Mouse (Mus musculus) CH12.LX (cell line): ENCODE measurements at regions not wholly inside any gene's neighbourhood (a gene's known extent, or its start where the extent isn't known, plus 50 kb on each side); places are given as distances from the start of the nearest gene placed in this dataset.
A peak's percentile ranks its signal among the peaks of the same experiment; 100 is the strongest.
"Not testable (repeated sequence)": the region's sequence is repeated elsewhere in the genome, so short reads cannot be mapped to it uniquely, and the experiment has no call there.

Experiments
- DNase-seq: peaks from one replicate; pipeline ENCODE4 v3.0.0-alpha.2; 2013; ENCODE audit errors: extremely low read depth
- H3K27ac ChIP-seq: 2 replicates; pipeline ENCODE4 v1.5.1; 2012; ENCODE audit warnings: low read depth, mild to moderate bottlenecking, control low read depth, moderate library complexity; ENCODE audit not compliant: insufficient read depth
- H3K27me3 ChIP-seq: replicated peaks from 2 replicates; pipeline ENCODE3; 2012; ENCODE audit warnings: inconsistent platforms
- H3K36me3 ChIP-seq, 2 experiments: replicated peaks in 1 of 2; 2 replicates each; pipeline versions ENCODE3 to v1.6.1; 2012; ENCODE audit warnings: inconsistent platforms in 1 of 2, low read length in 1 of 2, mild to moderate bottlenecking in 1 of 2, mixed read lengths in 1 of 2, moderate library complexity in 1 of 2; ENCODE audit not compliant: control insufficient read depth in 1 of 2, insufficient read depth in 1 of 2
- H3K4me1 ChIP-seq, 2 experiments: 2 replicates each; pipeline ENCODE4 v1.6.1; 2012; ENCODE audit warnings: inconsistent platforms in 1 of 2, moderate library complexity in 1 of 2; ENCODE audit not compliant: insufficient read depth in 2 of 2, control insufficient read depth in 1 of 2
- H3K4me2 ChIP-seq: 2 replicates; pipeline ENCODE4 v1.6.1; 2012; ENCODE audit warnings: low read depth, mild to moderate bottlenecking, control low read depth; ENCODE audit not compliant: poor library complexity, insufficient read depth, severe bottlenecking
- H3K4me3 ChIP-seq, 3 experiments: fragments of 150-350 bp in 1 of 3; sonication (generic) in 1 of 3; replicated peaks in 1 of 3; 2 replicates each; pipeline versions ENCODE3 to v1.5.1; 2011 to 2012; ENCODE audit warnings: low read depth in 2 of 3, low read length in 2 of 3, mild to moderate bottlenecking in 2 of 3, moderate library complexity in 2 of 3, control low read depth in 1 of 3, improper control_type of control experiment in 1 of 3, inconsistent platforms in 1 of 3, mixed read lengths in 1 of 3; ENCODE audit not compliant: poor library complexity in 1 of 3
- H3K79me2 ChIP-seq: replicated peaks from 2 replicates; pipeline ENCODE4 v1.6.1; 2012; ENCODE audit warnings: mild to moderate bottlenecking, moderate library complexity; ENCODE audit not compliant: control insufficient read depth, poor library complexity, insufficient read depth, severe bottlenecking; ENCODE audit errors: extremely low read depth
- H3K9ac ChIP-seq: 2 replicates; pipeline ENCODE4 v1.6.1; 2012; ENCODE audit warnings: low read depth, mild to moderate bottlenecking, control low read depth, moderate library complexity; ENCODE audit not compliant: insufficient read depth
- H3K9me3 ChIP-seq: replicated peaks from 2 replicates; pipeline ENCODE3; 2012; ENCODE audit warnings: low read length, inconsistent platforms, mixed read lengths
- CHD1 ChIP-seq: IDR thresholded peaks from 2 replicates; pipeline ENCODE4 v1.6.1; 2012; ENCODE audit warnings: low read depth, low read length, improper control_type of control experiment, inconsistent platforms
- CHD2 ChIP-seq: IDR thresholded peaks from 2 replicates; pipeline ENCODE4 v1.6.1; 2011; ENCODE audit warnings: low read length, improper control_type of control experiment
- CTCF ChIP-seq, 2 experiments: IDR thresholded peaks in 1 of 2; conservative IDR thresholded peaks in 1 of 2; 2 replicates each; pipeline ENCODE4 v1.5.1; 2011 to 2012; ENCODE audit warnings: low read depth in 2 of 2, low read length in 2 of 2, improper control_type of control experiment in 1 of 2, inconsistent platforms in 1 of 2, mild to moderate bottlenecking in 1 of 2, moderate library complexity in 1 of 2
- E2F4 ChIP-seq: IDR thresholded peaks from 2 replicates; pipeline ENCODE4 v1.6.1; 2011; ENCODE audit warnings: low read depth, low read length, improper control_type of control experiment; ENCODE audit not compliant: insufficient replicate concordance
- ELF1 ChIP-seq: IDR thresholded peaks from 2 replicates; pipeline ENCODE4 v1.6.1; 2014; ENCODE audit warnings: low read depth, mild to moderate bottlenecking, inconsistent platforms, low read length, improper control_type of control experiment
- EP300 ChIP-seq: IDR thresholded peaks from 2 replicates; pipeline ENCODE4 v1.6.1; 2011; ENCODE audit warnings: low read length, improper control_type of control experiment
- ETS1 ChIP-seq: conservative IDR thresholded peaks from 2 replicates; pipeline ENCODE4 v1.6.1; 2012; ENCODE audit warnings: low read depth, mild to moderate bottlenecking, inconsistent platforms, low read length, improper control_type of control experiment, moderate library complexity
- GABPA ChIP-seq: IDR thresholded peaks from 2 replicates; pipeline ENCODE4 v1.6.1; 2012; ENCODE audit warnings: low read depth, low read length, improper control_type of control experiment, inconsistent platforms; ENCODE audit not compliant: insufficient replicate concordance
- HCFC1 ChIP-seq: IDR thresholded peaks from 2 replicates; pipeline ENCODE4 v1.6.1; 2012; ENCODE audit warnings: low read depth, mild to moderate bottlenecking, inconsistent platforms, low read length, improper control_type of control experiment
- IRF4 ChIP-seq: IDR thresholded peaks from 2 replicates; pipeline ENCODE4 v1.6.1; 2014; ENCODE audit warnings: low read depth, mild to moderate bottlenecking, inconsistent platforms, low read length, improper control_type of control experiment
- MEF2A ChIP-seq: IDR thresholded peaks from 2 replicates; pipeline ENCODE4 v1.6.1; 2014; ENCODE audit warnings: low read depth, mild to moderate bottlenecking, inconsistent platforms, low read length, improper control_type of control experiment, borderline replicate concordance
- MXI1 ChIP-seq: IDR thresholded peaks from 2 replicates; pipeline ENCODE4 v1.6.1; 2011; ENCODE audit warnings: mild to moderate bottlenecking, low read depth, low read length, improper control_type of control experiment
- MYC ChIP-seq: IDR thresholded peaks from 2 replicates; pipeline ENCODE4 v1.6.1; 2011; ENCODE audit warnings: low read depth, mild to moderate bottlenecking, improper control_type of control experiment, low read length
- NELFE ChIP-seq: IDR thresholded peaks from 2 replicates; pipeline ENCODE4 v1.6.1; 2011; ENCODE audit warnings: low read depth, low read length, improper control_type of control experiment
- NRF1 ChIP-seq: IDR thresholded peaks from 2 replicates; pipeline ENCODE4 v1.6.1; 2014; ENCODE audit warnings: low read depth, mild to moderate bottlenecking, inconsistent platforms, low read length, improper control_type of control experiment, moderate library complexity
- POLR2A ChIP-seq: IDR thresholded peaks from 2 replicates; pipeline ENCODE4 v1.6.1; 2011; ENCODE audit warnings: low read depth, mild to moderate bottlenecking, improper control_type of control experiment, low read length
- RAD21 ChIP-seq: IDR thresholded peaks from 2 replicates; pipeline ENCODE4 v1.6.1; 2011; ENCODE audit warnings: low read depth, mild to moderate bottlenecking, low read length, improper control_type of control experiment, moderate library complexity
- SIN3A ChIP-seq: IDR thresholded peaks from 2 replicates; pipeline ENCODE4 v1.6.1; 2012; ENCODE audit warnings: low read length, improper control_type of control experiment, inconsistent platforms
- TBP ChIP-seq: conservative IDR thresholded peaks from 2 replicates; pipeline ENCODE4 v1.6.1; 2011; ENCODE audit warnings: low read depth, low read length, improper control_type of control experiment
- TCF12 ChIP-seq: IDR thresholded peaks from 2 replicates; pipeline ENCODE4 v1.6.1; 2014; ENCODE audit warnings: low read depth, mild to moderate bottlenecking, inconsistent platforms, low read length, improper control_type of control experiment
- ZC3H11A ChIP-seq: IDR thresholded peaks from 2 replicates; pipeline ENCODE4 v1.6.1; 2012; ENCODE audit warnings: low read depth, mild to moderate bottlenecking, inconsistent platforms, low read length, improper control_type of control experiment
- ZMIZ1 ChIP-seq: IDR thresholded peaks from 2 replicates; pipeline ENCODE4 v1.6.1; 2012; ENCODE audit warnings: low read depth, mild to moderate bottlenecking, inconsistent platforms, low read length, improper control_type of control experiment
- ZNF384 ChIP-seq: IDR thresholded peaks from 2 replicates; pipeline ENCODE4 v1.6.1; 2012; ENCODE audit warnings: low read depth, low read length, improper control_type of control experiment, inconsistent platforms
- dilution Hi-C: fragments of 300-500 bp; cut with MboI; formaldehyde crosslinking; loops from 2 replicates; pipeline ENCODE4 v1.14.3; 2020; ENCODE audit warnings: low sequenced_read_pairs; ENCODE audit not compliant: extremely low pct_unique_long_range_greater_than_20kb, extremely low pct_ligation_motif_present
- in situ Hi-C: fragments of 300-500 bp; cut with MboI; formaldehyde crosslinking; loops from 3 replicates; pipeline ENCODE4 v1.14.3; 2019; ENCODE audit warnings: low sequenced_read_pairs, low pct_ligation_motif_present, low pct_unique_long_range_greater_than_20kb, mixed read lengths

DNA sequence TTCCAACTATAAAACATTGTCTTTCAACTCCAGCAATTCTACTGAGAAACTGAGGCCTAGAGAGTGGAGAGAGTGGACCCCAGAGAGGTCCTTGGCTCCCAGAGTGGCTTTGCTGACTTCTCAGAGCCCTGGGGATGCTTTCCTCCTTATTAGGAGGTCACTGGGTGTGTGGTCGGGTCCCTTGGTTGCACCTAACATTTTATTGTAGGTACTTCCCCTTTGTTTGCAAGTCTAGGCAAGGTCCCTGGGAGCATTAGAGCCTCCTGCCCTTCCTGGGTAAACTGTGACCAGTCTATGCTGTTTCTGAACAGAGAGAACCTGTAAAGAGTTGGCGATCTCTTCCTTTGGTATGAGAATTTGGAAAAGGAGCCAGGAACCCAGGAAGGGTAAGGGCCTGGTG is 110.5 kb downstream of the Fam43a start:
- in situ Hi-C loops: no loop called here
- Histone ChIP-seq H3K27ac (peak overlapping the region; percentile 22; the same call in 1 of the 2 replicates), H3K4me3 (peak overlapping the region; percentile 46 to 55 (median 50)), H3K79me2 (no peaks in the 10 kb centered on the region), H3K9ac (peak overlapping the region; percentile 88), H3K36me3 (peaks cover 0 to 9% of the 10 kb centered on the region in 2 experiments), H3K4me2 (peak overlapping the region; percentile 80), H3K4me1 (peaks cover 13 to 43% of the 10 kb centered on the region in 2 experiments), H3K9me3 (peaks cover 11% of the 10 kb centered on the region), H3K27me3 (no peaks in the 10 kb centered on the region)
- dilution Hi-C loops: no loop called here
- DNase-seq: peak; percentile 80
- TF ChIP-seq ETS1 (0 out of 2 replicates have a peak, but pooled peaks have one; percentile 19), TCF12 (peak; percentile 75; the same call in 1 of the 2 replicates), MEF2A (peak; percentile 63), GABPA (no peak), POLR2A (peak; percentile 61), MXI1 (0 out of 2 replicates have a peak, but pooled peaks have one; percentile 36), TBP (peak; percentile 65; the same call in 1 of the 2 replicates), IRF4 (0 out of 2 replicates have a peak, but pooled peaks have one; percentile 24), NELFE (peak; percentile 45; the same call in 1 of the 2 replicates), HCFC1 (peak; percentile 36; the same call in 1 of the 2 replicates), E2F4 (no peak), ELF1 (0 out of 2 replicates have a peak, but pooled peaks have one; percentile 40), ZNF384 (no peak), EP300 (0 out of 2 replicates have a peak, but pooled peaks have one; percentile 55), CHD2 (no peak), SIN3A (0 out of 2 replicates have a peak, but pooled peaks have one; percentile 37), CHD1 (peak; percentile 93)

DNA sequence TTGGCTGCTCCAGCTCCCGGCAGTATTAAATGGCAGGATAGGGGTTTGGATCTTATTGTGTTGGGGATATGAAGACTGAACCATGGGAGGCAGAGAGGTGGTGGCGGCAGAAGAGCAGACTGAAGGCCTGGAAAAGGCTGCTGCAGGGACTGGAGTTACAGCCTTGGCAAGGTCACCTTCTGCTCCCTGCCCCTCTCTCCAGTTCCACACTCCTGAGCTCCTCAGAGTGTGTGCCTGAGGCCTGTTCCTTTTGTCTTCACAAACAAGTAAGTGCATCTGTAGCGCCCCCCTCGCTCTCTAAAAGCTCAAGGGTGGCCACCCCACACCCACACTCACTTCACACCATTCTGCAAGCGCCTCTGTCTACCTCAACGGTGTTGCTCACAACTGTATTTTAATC is 113.0 kb downstream of the Fam43a start:
- no peak for TF ChIP-seq POLR2A
- no peak for TF ChIP-seq SIN3A
- TF ChIP-seq NELFE: no peak
- no peak for TF ChIP-seq TBP
- no peak for TF ChIP-seq ZNF384
- no peak for TF ChIP-seq MYC
- TF ChIP-seq ZMIZ1: no peak
- no peak for TF ChIP-seq CTCF (conservative IDR thresholded peaks at IDR 0.05 in 1 of 2, IDR thresholded peaks at IDR 0.05 in 1 of 2; ENCODE audit: low read depth in 2 of 2, low read length in 2 of 2)
- no peak for TF ChIP-seq RAD21
- TF ChIP-seq MEF2A: no peak
- TF ChIP-seq HCFC1: no peak
- TF ChIP-seq NRF1: no peak
- no peak for TF ChIP-seq ZC3H11A
- in situ Hi-C loops: no loop called here
- dilution Hi-C loops: no loop called here
- Histone ChIP-seq H3K27me3 (no peaks in the 10 kb centered on the region), H3K4me3 (no peak overlapping the region), H3K4me1 (peaks cover 17 to 39% of the 10 kb centered on the region in 2 experiments), H3K36me3 (peaks cover 0 to 9% of the 10 kb centered on the region in 2 experiments), H3K4me2 (no peak overlapping the region), H3K9ac (no peak overlapping the region), H3K9me3 (peaks cover 10% of the 10 kb centered on the region), H3K79me2 (no peaks in the 10 kb centered on the region), H3K27ac (no peak overlapping the region)
- DNase-seq: no peak

DNA sequence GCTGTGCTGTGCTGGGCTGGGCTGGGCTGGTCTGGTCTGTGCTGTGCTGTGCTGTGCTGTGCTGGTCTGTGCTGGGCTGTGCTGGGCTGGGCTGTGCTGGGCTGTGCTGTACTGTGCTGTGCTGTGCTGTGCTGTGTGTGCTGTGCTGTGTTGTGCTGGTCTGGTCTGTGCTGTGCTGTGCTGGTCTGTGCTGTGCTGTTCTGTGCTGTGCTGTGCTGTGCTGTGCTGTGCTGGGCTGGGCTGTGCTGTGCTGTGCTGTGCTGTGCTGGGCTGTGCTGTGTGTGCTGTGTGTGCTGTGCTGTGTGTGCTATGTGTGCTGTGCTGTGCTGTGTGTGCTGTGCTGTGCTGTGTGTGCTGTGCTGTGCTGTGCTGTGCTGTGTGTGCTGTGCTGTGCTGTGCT is 118.1 kb downstream of the Fam43a start:
- H3K4me2 ChIP-seq, dilution Hi-C loops, H3K9me3 ChIP-seq, H3K79me2 ChIP-seq, H3K9ac ChIP-seq, in situ Hi-C loops, H3K27me3 ChIP-seq, DNase-seq, H3K27ac ChIP-seq, H3K36me3 ChIP-seq, H3K4me3 ChIP-seq: not testable (repeated sequence)
- H3K4me1 ChIP-seq: peaks cover 11 to 29% of the 10 kb centered on the region in 2 experiments
